Mouse (Mus musculus) kidney, postnatal 25 days (tissue): ENCODE results near the gene Anapc11.

Experiments used
- DNase-seq, 2 experiments: peaks; one replicate each; pipeline ENCODE4 v3.0.0; 2021; ENCODE audit warnings: mixed read lengths in 2 of 2

The Anapc11 gene

DNA sequence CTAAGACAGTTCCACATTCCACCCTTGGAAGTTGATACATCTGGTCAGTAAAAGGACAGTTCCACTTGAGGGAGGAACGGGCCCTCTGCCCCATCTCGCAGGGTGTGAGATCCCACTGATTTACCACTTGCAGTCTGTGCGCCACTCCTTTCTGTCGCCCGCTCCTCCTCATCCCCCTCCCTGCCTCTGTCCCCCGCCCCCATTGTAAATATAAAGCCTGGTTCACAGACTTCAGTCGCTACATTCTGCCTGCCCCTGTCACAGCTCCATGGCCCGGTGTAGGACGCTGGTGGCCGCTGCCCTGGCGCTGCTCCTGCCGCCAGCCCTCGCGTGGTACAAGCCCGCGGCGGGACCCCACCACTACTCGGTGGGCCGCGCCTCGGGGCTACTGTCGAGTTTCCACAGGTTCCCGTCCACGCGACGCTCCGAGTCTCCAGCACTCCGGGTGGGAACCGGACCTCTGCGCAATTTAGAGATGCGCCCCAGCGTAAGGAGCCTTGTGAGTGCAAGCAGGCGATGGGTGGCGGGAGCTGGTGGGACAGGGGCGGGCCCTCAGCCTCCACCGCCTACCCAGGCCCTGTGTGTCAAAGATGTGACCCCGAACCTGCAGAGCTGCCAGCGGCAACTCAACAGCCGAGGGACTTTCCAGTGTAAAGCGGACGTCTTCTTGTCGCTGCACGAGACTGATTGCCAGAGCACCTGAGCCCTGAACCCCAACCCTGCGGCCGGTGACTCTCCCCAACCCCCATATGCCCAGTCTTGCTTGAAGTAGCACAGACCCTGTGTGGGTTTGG lies 10.2 kb downstream of the Anapc11 start, which contains the start of gene Npb:
TSS of gene Npb (plus strand) at position 237 of the 794 bp plus-strand sequence.
- DNase-seq = peak in 1 of 2 experiments; percentile 55

DNA sequence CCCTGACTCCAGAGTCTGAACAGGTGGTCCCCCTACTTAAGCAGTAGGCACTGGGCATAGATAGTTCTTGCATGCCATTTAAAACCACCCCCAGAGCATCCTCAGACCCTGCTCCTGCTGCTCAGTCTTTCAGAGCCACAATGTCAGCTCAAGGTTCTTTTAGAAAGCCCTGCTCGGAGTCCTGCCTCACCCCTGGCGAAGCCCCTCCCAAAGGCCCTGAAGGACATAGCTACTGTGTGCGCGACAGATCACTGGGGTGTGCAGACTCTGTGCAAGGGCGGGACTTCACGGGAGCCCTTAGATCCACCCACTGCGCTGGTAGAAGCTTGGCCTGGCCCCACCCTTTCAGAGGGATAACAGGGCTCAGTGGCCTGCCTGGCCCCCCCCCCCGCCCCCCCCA lies 11.0 kb downstream of the Anapc11 start:
- peak; percentile 60 to 86 for DNase-seq

DNA sequence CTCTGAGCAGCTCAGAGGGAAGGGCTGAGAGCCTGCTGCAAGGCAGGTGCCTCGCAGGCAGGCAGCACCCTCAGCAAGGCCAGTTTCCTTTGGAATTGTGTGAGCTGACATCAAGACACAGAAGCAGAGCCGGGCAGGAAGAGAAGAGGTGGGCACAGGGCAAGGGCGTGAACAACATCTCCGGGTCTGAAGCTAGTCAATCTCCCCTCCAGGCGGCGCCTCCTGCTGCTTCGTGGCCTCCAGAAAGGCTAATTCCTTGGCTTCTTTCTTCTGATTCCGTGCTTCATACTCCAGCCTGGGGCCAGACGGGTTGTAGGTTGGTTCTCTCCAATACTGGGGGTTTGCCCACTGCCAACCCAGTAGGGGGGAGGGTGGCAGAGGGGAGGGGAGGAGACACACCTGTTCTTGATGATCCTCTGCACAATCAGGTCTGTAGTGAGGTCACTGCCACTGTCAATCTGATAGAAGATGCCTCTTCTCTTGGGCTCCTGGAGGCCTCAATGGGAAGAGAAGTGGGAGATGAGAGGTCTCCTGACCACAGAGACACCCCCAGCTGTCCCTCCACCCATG lies 12.3 kb downstream of the Anapc11 start:
- no peak for DNase-seq

DNA sequence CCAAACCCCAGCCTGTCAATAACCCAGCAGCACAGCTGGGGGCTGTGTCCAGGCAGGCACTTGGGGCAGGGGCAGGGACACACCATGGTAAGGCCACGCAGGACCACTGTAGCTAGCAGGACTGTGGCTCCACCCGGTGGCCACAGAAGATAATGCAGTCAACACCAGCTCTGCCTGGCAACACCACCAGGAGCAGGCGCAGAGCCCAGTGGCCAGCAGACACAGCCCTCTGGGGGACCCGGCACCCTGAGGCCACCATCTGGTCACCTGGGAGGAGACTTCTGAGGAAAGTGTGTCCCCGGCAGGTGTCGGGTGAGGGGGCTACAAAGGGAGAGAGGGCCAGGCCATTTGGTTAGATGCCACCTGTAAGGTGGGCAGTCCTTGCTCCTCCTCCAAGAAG lies 14.5 kb downstream of the Anapc11 start:
- DNase-seq = peak; percentile 80 to 81

DNA sequence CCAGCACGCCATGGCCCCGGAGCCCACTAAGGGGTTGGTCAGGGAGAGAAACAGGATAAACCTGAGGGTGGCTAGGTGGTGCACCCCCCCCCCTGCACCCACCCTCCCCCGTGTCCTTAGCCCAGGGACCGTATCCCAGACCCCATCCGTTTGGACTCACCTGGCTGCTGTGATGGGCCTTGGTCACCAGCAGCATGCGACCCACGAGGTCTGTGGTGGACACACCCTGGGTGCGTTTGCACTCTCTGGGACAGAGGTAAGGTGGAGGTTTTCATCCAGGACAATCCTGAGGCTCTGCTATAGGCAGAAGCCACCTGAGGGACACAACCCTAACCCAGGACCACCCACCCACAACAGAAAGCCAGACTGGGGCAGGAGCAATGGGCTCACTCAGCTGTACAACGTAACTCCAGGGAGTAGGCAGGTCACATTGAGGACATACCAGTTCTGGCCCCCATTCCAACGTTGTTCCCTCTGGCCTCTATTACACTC lies 15.3 kb downstream of the Anapc11 start:
- DNase-seq = no peak

DNA sequence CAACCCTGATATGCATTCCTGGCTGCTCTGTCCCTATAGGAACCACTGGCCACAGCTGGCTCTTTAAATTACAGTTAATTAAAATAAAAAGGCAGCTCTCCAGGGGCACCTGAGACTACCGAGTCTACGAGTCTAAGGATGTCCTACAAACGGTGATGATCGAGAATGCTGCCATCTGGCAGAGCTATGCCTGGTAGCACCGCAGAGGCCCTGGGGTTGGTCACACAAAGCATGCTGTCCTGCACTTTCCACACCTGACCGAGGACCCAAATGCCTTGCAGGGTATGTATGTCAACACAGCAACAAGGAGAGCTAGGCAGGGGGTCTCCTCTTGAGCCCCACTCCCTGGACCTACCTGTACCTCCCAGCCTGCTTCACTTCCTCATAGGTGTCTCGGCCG lies 15.8 kb downstream of the Anapc11 start:
- DNase-seq = no peak

DNA sequence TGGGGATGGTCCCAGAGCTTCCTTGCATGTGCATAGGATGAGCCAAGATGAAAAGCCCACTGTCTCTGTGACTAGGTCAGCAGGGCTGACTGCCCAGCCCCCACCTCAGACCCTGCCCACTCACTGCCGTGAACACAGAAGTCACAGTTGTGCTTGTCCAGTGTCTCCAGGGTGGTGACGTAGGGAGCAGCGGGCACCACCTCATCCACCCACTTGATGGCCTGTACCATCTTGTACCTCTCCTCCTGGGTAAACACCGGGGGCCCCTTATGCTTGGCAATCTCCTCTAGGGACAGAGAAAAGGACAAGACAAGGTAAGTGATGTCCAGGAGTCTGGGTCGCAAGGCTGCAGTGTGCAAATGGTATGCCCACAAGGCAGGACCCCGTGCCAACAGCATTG lies 16.9 kb downstream of the Anapc11 start:
- no peak for DNase-seq

DNA sequence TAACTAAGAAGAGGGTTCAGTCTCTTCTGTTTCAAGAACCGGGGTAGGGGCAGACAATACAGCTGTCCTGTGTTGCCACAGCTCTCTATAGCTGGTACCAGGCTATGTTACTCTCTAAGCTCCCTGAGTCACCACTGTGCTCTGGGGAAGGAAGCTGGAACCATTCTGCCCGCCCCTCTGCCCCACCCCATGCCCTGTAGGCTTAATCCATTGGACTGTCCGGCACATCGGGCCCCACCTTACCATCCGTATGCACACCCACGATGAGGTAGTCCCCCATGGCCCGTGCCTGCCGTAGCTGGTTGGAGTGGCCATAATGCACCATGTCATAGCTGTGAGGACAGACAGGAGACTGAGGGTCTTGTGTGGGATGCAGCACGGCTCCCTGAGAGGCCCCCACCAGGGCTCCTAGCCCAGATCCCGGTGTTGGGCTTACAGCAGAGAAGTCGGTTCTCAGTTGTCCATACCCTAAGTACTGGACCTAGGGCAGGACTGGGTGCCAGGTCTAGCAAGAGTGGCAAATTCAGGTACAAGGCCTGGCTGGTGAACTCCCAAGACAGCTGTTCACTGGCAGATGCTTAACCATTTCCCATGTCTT lies 17.5 kb downstream of the Anapc11 start:
- DNase-seq = no peak

DNA sequence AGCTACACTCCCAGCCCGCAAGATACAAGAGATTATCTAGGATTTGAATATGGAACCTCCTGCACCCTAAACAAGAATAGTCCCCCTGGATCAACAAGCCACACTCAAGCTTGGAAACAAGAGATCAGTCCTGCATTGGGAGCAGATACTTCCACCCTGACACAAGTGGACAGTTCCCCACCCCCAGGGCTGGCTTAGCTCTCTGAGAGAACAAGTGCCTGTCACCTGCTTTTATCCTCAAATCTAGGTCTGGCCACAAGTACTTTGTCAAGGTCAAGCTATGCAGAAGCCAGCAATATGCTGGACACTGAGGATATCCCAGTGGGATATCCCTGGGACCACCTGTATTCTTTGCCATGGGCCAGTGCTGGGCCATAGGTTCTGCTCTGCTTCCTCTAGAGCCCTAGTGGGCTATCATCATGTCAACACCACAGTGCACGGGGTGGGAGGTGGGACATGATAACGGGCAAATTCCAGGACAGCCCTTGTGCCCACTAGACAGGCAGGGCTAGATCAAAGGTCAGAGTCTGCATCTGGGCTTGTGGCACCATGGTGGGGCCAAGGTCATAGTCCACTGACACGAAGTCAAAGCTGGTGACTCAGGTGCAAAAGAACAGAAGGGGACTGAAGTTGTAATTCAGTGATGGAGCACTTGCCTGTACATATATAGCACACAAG lies 18.5 kb downstream of the Anapc11 start:
- DNase-seq = peak; percentile 68 to 90

DNA sequence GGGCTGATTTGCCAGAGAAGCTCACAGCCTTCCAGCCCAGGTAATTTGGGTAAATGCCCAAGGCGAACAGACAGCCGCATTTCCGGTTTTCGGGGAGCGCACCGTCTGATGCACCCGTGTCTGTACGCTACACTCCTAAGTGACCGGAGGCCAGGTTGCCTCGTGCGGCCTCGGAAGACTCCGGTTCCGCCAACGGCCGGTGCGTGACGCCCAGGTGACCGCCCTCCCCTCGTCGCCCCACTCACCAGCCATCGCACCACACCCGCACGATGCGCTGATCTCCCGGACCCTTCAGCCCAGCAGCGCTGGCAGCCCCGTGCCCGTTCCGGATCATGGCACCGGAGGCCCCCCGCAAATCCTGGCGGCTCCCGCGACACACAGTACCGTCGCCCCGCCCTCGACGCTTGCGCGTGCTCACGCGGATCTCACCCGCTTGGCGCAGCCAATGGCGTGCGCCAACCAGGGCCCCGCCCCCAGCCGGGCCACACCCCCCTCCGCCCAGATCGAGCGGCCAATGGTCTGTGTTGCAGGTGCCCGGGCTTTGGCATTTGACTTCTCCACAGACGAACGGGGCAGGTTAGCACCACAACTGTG lies 19.4 kb downstream of the Anapc11 start, which contains the start of gene Pcyt2:
TSS of gene Pcyt2 (minus strand) at position 418 of the 594 bp plus-strand sequence.
- peak; percentile 95 to 98 for DNase-seq

DNA sequence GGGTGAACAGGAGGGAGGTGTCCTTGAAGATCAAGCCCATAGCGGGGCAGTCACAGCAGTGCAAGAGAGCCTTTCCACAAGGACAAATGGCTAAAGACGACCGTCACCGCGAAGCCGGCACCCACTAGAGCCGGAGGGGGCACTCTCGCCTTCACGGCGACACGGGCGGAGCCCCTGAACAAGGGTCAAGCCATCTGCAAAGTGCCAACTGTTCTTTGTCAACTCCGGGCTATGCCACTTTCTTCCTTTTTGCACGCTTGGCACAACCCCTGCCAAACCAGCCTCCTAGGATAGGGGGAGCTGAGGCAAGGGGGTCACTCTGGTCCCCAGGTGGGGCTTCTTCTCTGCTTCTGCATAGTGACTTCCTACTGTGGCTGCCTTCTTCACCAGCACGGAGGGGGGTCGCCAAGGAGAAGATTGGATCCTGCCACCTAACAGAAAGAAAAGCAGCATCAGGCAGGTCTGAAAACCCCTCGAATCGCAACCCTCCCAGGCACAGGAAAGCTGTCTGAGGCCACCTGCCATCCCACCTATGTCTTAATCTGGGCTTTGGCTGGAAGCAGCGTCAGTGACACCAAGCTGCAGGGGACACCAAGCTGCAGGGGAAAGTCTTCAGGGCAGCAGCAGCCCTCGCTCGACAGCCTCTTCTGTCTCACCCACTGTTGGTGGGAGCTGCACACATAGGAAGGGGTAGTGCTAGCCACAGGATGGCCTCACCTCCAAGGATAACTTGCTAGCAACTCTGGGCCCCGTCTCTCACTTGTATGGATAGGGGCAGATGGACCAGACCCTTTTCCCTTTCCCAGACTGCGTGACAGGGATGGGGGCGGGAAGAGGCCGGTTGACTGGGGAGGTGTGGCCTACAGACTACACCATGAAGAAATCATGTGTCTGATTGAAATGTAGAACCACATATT lies 20.7 kb downstream of the Anapc11 start:
- DNase-seq = peak in 1 of 2 experiments; percentile 49

DNA sequence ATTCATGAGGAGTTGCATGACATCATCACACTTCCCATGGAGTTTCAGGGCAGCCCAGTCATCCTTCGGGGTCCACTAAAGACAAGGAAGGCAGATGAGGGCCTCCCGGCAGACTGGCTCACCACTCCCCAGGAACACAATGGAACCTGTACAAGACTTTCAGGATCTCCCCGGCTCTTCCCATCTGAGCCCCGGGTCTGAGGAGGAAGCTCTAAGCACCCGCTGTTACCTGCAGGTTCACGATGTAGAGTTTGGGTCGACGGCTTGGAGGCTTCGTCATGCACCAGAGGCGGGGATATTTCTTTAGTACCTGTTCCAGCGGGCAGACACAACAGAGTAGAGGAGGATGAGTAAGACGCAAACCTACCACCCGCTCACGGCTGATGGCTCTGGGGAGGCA lies 22.0 kb downstream of the Anapc11 start:
- DNase-seq = peak in 1 of 2 experiments; percentile 35

DNA sequence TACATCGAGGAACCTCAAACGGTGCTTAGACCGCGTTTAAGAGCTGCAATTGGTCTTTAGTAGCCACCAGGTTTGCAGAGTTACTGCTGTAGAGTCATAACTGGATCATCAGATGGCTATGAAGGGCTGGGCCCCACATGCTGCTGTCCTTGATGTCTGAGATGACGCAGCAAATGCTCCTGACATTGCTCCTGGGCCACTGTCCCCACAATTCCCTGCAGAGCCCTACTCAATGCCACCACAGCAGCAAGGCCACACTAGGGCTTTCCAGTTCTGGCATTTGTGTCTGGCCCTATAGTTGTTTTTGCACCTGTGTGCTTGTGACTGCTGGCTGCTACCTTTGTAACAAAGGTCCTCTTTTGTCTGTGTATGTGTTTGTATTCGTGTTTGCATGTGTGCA lies 24.6 kb downstream of the Anapc11 start:
- no peak for DNase-seq

DNA sequence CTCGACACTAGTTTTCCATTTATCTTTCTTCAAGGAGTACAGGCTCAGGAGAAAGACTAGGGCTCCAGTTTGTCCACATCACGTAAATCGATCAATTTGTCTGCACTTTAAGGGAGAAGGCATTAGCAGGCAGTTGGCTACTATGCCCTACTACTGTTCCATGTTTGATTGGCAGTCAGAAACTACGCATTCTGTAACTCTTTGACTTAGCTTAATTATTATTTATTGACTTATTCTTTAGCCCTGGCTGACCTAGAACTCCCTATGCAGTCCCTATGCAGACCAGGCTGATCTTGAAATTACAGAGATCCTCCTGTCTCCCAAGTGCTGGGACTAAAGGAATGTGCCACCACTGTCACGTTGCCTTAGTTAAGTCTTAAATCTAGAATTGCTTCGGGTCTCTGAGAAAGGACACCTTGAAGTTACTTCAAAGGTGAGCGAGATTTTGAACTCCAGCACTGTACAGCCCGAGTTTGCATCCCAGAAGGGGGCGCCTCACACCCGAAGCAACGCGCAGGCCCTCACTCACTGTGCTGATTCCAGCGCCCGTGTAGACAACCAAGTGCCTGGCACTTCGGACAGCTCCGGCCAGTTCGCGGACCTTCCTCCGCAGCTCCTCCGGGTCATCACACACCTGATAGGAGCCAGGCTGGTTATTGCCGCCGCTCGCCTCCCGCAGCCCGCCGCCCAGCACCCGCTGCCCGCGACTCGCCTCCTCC lies 25.9 kb downstream of the Anapc11 start:
- DNase-seq = peak; percentile 86

DNA sequence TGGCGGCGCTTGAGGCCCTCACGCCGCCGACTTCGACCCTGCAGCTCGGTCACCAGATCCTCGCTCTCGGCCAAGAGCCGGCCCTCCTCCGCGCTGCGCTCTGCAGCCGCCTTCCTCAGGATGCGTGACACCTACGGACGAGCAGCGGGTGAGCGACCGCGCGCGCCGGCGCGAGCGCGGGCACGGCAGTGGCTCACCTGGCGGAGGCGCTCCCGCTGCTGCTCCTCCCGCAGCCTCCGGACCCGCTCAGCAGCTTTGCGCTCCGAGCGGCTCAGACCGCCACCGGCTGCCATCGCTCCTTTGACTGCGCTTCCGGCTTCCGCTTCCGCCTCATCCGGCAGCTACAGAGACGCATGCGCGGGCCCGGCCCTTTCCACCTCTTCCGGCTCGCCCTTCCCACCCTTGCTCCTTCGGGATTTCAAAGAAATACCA lies 26.5 kb downstream of the Anapc11 start:
- peak; percentile 91 to 94 for DNase-seq

DNA sequence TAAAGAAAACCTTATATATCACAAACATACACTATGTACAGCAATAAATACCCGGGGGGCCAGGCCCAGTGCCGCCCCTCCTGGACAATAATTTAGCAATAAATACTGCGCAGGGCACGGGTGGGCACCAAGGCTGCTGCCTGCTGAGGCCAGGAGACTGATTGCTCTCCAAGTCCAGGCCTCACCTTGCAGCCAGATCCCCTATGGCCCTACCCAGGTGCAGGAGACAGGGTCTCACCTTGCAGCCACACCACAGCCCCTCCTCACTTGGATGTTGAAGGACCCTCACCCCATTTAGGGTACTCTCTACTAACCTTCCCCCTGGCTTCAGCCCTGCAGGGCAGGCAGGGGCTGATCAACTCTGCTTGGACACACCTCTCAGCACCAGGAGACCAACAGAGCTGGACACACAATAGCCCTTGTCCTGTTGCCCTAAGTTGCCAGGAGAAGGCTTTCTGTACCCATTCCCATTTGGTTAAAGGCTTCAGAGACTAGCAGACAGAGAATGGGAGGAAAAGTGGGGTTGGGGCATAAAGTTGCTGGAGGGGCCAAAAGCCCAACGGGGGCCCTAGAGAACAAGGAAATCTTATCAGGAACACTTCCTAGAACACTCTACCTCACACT lies 27.0 kb downstream of the Anapc11 start, which contains the start of gene Sirt7:
TSS of gene Sirt7 (minus strand) at position 89 of the 624 bp plus-strand sequence.
- DNase-seq = no peak

DNA sequence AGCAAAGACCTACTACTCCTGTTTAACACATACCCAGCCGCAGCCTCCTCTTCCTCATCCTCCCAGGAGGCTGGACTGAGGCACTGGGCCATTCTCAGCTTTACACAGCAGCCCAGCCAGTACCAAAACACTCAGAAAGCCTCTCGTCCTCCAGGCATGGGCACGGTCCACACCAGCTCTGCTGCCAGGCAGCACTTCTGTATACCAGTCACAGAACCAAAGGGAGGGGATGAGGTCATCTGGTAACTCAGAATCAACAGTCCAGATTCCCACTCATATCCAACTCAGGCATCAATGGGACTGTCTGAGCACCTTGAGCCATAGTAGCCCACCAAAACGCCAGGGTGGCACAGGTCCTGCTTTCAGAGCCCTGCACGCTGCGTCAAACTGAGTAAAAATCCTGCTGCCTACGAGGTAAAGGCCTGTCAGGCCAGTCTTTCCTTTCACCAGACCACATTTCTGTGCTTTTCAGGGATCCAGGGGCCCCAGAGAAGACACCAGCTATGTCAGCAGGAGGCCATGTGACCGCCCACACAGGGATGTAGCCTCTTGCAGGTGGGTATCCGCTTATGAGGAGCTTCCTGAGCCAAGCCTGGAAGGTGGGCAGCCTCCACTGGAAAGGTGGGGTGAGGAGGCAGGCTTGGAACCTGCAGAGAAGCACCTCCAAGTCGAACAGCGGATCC lies 28.7 kb downstream of the Anapc11 start:
- no peak for DNase-seq

DNA sequence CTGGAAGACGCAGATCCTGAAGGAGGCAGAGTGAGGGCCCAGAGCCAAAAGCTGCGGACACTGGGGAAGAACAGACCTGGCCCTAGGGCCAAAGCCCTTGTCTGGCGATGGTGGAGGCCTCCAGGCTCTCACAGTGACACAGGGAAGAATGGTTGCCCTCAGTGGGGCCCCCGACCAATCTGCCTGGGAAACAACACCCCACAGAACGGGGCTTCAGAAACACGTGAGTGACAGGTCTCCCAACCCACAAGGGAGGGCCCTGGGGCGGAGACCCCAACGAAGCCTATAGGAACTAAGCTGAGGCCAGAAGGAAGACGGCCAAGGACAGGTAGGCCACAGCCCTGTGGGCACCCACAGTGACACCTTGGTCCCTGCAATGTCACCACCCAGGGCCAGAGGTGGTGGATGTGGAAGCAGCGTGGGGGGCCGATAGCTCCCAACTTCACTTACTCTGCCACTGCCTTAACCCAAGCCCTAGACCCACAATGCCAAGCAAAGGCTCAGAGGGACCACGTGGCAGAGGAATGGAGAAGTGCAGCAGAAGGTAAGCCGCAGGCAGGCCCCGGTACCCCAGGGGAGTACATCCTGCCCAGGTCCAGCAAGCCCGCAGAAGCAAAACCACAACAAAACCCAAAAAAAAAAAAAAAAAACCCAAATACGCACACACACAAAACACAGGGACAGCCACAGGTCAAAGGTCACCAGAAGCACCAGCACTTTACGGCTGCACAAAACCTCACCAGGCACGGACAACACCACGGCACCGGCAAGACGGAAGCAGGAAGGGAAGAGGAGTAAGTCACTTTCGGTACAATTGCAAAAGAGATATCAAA lies 29.5 kb downstream of the Anapc11 start:
- DNase-seq = peak; percentile 40 to 68
